Mouse (Mus musculus) cerebellum, postnatal 4 days (tissue): ENCODE measurements around the gene Minpp1.

Experiments
- DNase-seq, 2 experiments: peaks; one replicate each; pipeline ENCODE4 v3.0.0; 2022; ENCODE audit warnings: low spot score in 2 of 2, mixed read lengths in 1 of 2

Gene Minpp1

GRCm38 (mm10) chr19:32489166-32489895 is 3.8 kb downstream of the Minpp1 start:
- no peak for DNase-seq

GRCm38 (mm10) chr19:32490976-32491375 is 5.4 kb downstream of the Minpp1 start:
- no peak for DNase-seq

- no peak for DNase-seq
Observed at GRCm38 (mm10) chr19:32492339-32492738, 6.8 kb downstream of the Minpp1 start.

GRCm38 (mm10) chr19:32492981-32493380 is 7.4 kb downstream of the Minpp1 start:
- no peak for DNase-seq

GRCm38 (mm10) chr19:32493471-32493870 is 7.9 kb downstream of the Minpp1 start:
- DNase-seq, result no peak

GRCm38 (mm10) chr19:32494611-32495010 is 9.0 kb downstream of the Minpp1 start:
- no peak for DNase-seq

GRCm38 (mm10) chr19:32495034-32495433 is 9.5 kb downstream of the Minpp1 start:
- no peak for DNase-seq

GRCm38 (mm10) chr19:32497411-32497810 is 11.8 kb downstream of the Minpp1 start:
- DNase-seq, result no peak

GRCm38 (mm10) chr19:32498002-32498401 is 12.4 kb downstream of the Minpp1 start:
- DNase-seq, result no peak

- no peak for DNase-seq
Observed at GRCm38 (mm10) chr19:32501414-32501813, 15.8 kb downstream of the Minpp1 start.

GRCm38 (mm10) chr19:32506081-32506480 is 20.5 kb downstream of the Minpp1 start:
- no peak for DNase-seq

- no peak for DNase-seq
Observed at GRCm38 (mm10) chr19:32506514-32506913, 20.9 kb downstream of the Minpp1 start.

GRCm38 (mm10) chr19:32507100-32507499 is 21.5 kb downstream of the Minpp1 start:
- no peak for DNase-seq

GRCm38 (mm10) chr19:32507526-32507925 is 22.0 kb downstream of the Minpp1 start:
- DNase-seq, result no peak

GRCm38 (mm10) chr19:32510267-32510666 is 24.7 kb downstream of the Minpp1 start:
- DNase-seq, result no peak

- DNase-seq, result no peak
Observed at GRCm38 (mm10) chr19:32510962-32511361, 25.4 kb downstream of the Minpp1 start.

GRCm38 (mm10) chr19:32512518-32512917 is 26.9 kb downstream of the Minpp1 start:
- no peak for DNase-seq

- DNase-seq, result no peak
Observed at GRCm38 (mm10) chr19:32516575-32516974, 31.0 kb downstream of the Minpp1 start.

GRCm38 (mm10) chr19:32521446-32521845 is 35.9 kb downstream of the Minpp1 start:
- DNase-seq, result no peak

- DNase-seq, result no peak
Observed at GRCm38 (mm10) chr19:32522247-32522646, 36.7 kb downstream of the Minpp1 start.

GRCm38 (mm10) chr19:32522753-32523307 is 37.3 kb downstream of the Minpp1 start:
- DNase-seq, result no peak

GRCm38 (mm10) chr19:32523769-32524515 is 38.4 kb downstream of the Minpp1 start:
- DNase-seq, result no peak

GRCm38 (mm10) chr19:32524516-32524860 is 38.9 kb downstream of the Minpp1 start:
- no peak for DNase-seq
